Mouse (Mus musculus): ENCODE results near the gene Fam241a. TPM values are rescaled to one million over a fixed set of nuclear protein-coding genes. Genes with fewer than 3 reads are reported as not detected.
A peak's percentile ranks its signal among the peaks of the same experiment; 100 is the strongest.

Gene Fam241a
- total RNA-seq, 2 experiments from 2014 or later: 31.8 to 59.7 TPM

- ATAC-seq (ENCODE audit: poor library complexity, severe bottlenecking): no peak
Measured at GRCm38 (mm10) chr3:127879968-127880367, 16.2 kb downstream of the Fam241a start.

GRCm38 (mm10) chr3:127875509-127875908 is 20.6 kb downstream of the Fam241a start:
- no peak for ATAC-seq (ENCODE audit: poor library complexity, severe bottlenecking)

- ATAC-seq (ENCODE audit: poor library complexity, severe bottlenecking): no peak
Measured at GRCm38 (mm10) chr3:127875059-127875458, 21.1 kb downstream of the Fam241a start.

- no peak for ATAC-seq (ENCODE audit: poor library complexity, severe bottlenecking)
Measured at GRCm38 (mm10) chr3:127874254-127874883, 21.8 kb downstream of the Fam241a start.

GRCm38 (mm10) chr3:127871575-127871974 is 24.5 kb downstream of the Fam241a start:
- no peak for ATAC-seq (ENCODE audit: poor library complexity, severe bottlenecking)

GRCm38 (mm10) chr3:127868880-127869279 is 27.2 kb downstream of the Fam241a start:
- ATAC-seq (ENCODE audit: poor library complexity, severe bottlenecking): no peak

- no peak for ATAC-seq (ENCODE audit: poor library complexity, severe bottlenecking)
Measured at GRCm38 (mm10) chr3:127868046-127868758, 27.9 kb downstream of the Fam241a start.

- no peak for ATAC-seq (ENCODE audit: poor library complexity, severe bottlenecking)
Measured at GRCm38 (mm10) chr3:127864242-127864641, 31.9 kb downstream of the Fam241a start.

- no peak for ATAC-seq (ENCODE audit: poor library complexity, severe bottlenecking)
Measured at GRCm38 (mm10) chr3:127863571-127863970, 32.6 kb downstream of the Fam241a start.

GRCm38 (mm10) chr3:127862479-127862878 is 33.6 kb downstream of the Fam241a start:
- ATAC-seq (ENCODE audit: poor library complexity, severe bottlenecking): peak; percentile 33; the same call in 1 of the 2 replicates

- no peak for ATAC-seq (ENCODE audit: poor library complexity, severe bottlenecking)
Measured at GRCm38 (mm10) chr3:127861340-127861739, 34.8 kb downstream of the Fam241a start.

- peak; percentile 95 for ATAC-seq (ENCODE audit: poor library complexity, severe bottlenecking)
Measured at GRCm38 (mm10) chr3:127853431-127854206, 42.5 kb downstream of the Fam241a start.

- no peak for ATAC-seq (ENCODE audit: poor library complexity, severe bottlenecking)
Measured at GRCm38 (mm10) chr3:127852722-127853121, 43.4 kb downstream of the Fam241a start.

- no peak for ATAC-seq (ENCODE audit: poor library complexity, severe bottlenecking)
Measured at GRCm38 (mm10) chr3:127850776-127851646, 45.1 kb downstream of the Fam241a start.

- no peak for ATAC-seq (ENCODE audit: poor library complexity, severe bottlenecking)
Measured at GRCm38 (mm10) chr3:127849922-127850321, 46.2 kb downstream of the Fam241a start.

GRCm38 (mm10) chr3:127848088-127848808 is 47.9 kb downstream of the Fam241a start:
- no peak for ATAC-seq (ENCODE audit: poor library complexity, severe bottlenecking)

- ATAC-seq (ENCODE audit: poor library complexity, severe bottlenecking): no peak
Measured at GRCm38 (mm10) chr3:127843941-127844327, 52.2 kb downstream of the Fam241a start.

GRCm38 (mm10) chr3:127843324-127843940 is 52.7 kb downstream of the Fam241a start:
- ATAC-seq (ENCODE audit: poor library complexity, severe bottlenecking): no peak

GRCm38 (mm10) chr3:127841926-127842325 is 54.2 kb downstream of the Fam241a start:
- ATAC-seq (ENCODE audit: poor library complexity, severe bottlenecking): no peak
